Mouse (Mus musculus): ENCODE measurements at regions not wholly inside any gene's neighbourhood (a gene's known extent, or its start where the extent isn't known, plus 50 kb on each side); places are given as distances from the start of the nearest gene placed in this dataset.
A peak's percentile ranks its signal among the peaks of the same experiment; 100 is the strongest.

- DNase-seq (ENCODE audit: low read depth, low spot score): no peak
- Histone ChIP-seq H3K27me3 (ENCODE audit: control insufficient read depth, insufficient read depth, low read length, poor library complexity, severe bottlenecking) (no peaks in the 10 kb centered on the region), H3K36me3 (ENCODE audit: control insufficient read depth, insufficient read depth, low read length, poor library complexity, severe bottlenecking) (no peaks in the 10 kb centered on the region)
These were observed 399.6 kb upstream of the Jarid2 start for GRCm38 (mm10) chr13:44329701-44330100.

- DNase-seq (ENCODE audit: low read depth, low spot score): no peak
- no peaks in the 10 kb centered on the region for H3K27me3 ChIP-seq (ENCODE audit: control insufficient read depth, insufficient read depth, low read length, poor library complexity, severe bottlenecking)
- H3K36me3 ChIP-seq (ENCODE audit: control insufficient read depth, insufficient read depth, low read length, poor library complexity, severe bottlenecking): no peaks in the 10 kb centered on the region
These were observed 396.5 kb upstream of the Jarid2 start for GRCm38 (mm10) chr13:44332716-44333240.

- no peaks in the 10 kb centered on the region for H3K36me3 ChIP-seq (ENCODE audit: control insufficient read depth, insufficient read depth, low read length, poor library complexity, severe bottlenecking)
- DNase-seq (ENCODE audit: low read depth, low spot score): no peak
- H3K27me3 ChIP-seq (ENCODE audit: control insufficient read depth, insufficient read depth, low read length, poor library complexity, severe bottlenecking): no peaks in the 10 kb centered on the region
These were observed 390.1 kb upstream of the Jarid2 start for GRCm38 (mm10) chr13:44339061-44339741.

- no peaks in the 10 kb centered on the region for H3K36me3 ChIP-seq (ENCODE audit: control insufficient read depth, insufficient read depth, low read length, poor library complexity, severe bottlenecking)
- H3K27me3 ChIP-seq (ENCODE audit: control insufficient read depth, insufficient read depth, low read length, poor library complexity, severe bottlenecking): no peaks in the 10 kb centered on the region
- DNase-seq (ENCODE audit: low read depth, low spot score): no peak
These were observed 384.2 kb upstream of the Jarid2 start for GRCm38 (mm10) chr13:44345094-44345493.

- Histone ChIP-seq H3K27me3 (ENCODE audit: control insufficient read depth, insufficient read depth, low read length, poor library complexity, severe bottlenecking) (no peaks in the 10 kb centered on the region), H3K36me3 (ENCODE audit: control insufficient read depth, insufficient read depth, low read length, poor library complexity, severe bottlenecking) (no peaks in the 10 kb centered on the region)
- no peak for DNase-seq (ENCODE audit: low read depth, low spot score)
These were observed 382.6 kb upstream of the Jarid2 start for GRCm38 (mm10) chr13:44346636-44347035.

- H3K36me3 ChIP-seq (ENCODE audit: control insufficient read depth, insufficient read depth, low read length, poor library complexity, severe bottlenecking): no peaks in the 10 kb centered on the region
- DNase-seq (ENCODE audit: low read depth, low spot score): no peak
- no peaks in the 10 kb centered on the region for H3K27me3 ChIP-seq (ENCODE audit: control insufficient read depth, insufficient read depth, low read length, poor library complexity, severe bottlenecking)
These were observed 381.6 kb upstream of the Jarid2 start for GRCm38 (mm10) chr13:44347662-44348061.

GRCm38 (mm10) chr13:44353899-44354298 is 375.4 kb upstream of the Jarid2 start:
- DNase-seq (ENCODE audit: low read depth, low spot score): peak; percentile 25

GRCm38 (mm10) chr13:44355771-44356221 is 373.5 kb upstream of the Jarid2 start:
- Histone ChIP-seq H3K36me3 (ENCODE audit: control insufficient read depth, insufficient read depth, low read length, poor library complexity, severe bottlenecking) (no peaks in the 10 kb centered on the region), H3K27me3 (ENCODE audit: control insufficient read depth, insufficient read depth, low read length, poor library complexity, severe bottlenecking) (no peaks in the 10 kb centered on the region)
- no peak for DNase-seq (ENCODE audit: low read depth, low spot score)

More at GRCm38 (mm10) chr13:44353899-44354298, 375.4 kb upstream of the Jarid2 start:
- H3K27me3 ChIP-seq (ENCODE audit: control insufficient read depth, insufficient read depth, low read length, poor library complexity, severe bottlenecking): no peaks in the 10 kb centered on the region
- no peaks in the 10 kb centered on the region for H3K36me3 ChIP-seq (ENCODE audit: control insufficient read depth, insufficient read depth, low read length, poor library complexity, severe bottlenecking)

- H3K36me3 ChIP-seq (ENCODE audit: control insufficient read depth, insufficient read depth, low read length, poor library complexity, severe bottlenecking): no peaks in the 10 kb centered on the region
- no peak for DNase-seq (ENCODE audit: low read depth, low spot score)
- H3K27me3 ChIP-seq (ENCODE audit: control insufficient read depth, insufficient read depth, low read length, poor library complexity, severe bottlenecking): no peaks in the 10 kb centered on the region
These were observed 372.3 kb upstream of the Jarid2 start for GRCm38 (mm10) chr13:44356981-44357380.

GRCm38 (mm10) chr13:44359344-44359743 is 369.9 kb upstream of the Jarid2 start:
- no peak for DNase-seq (ENCODE audit: low read depth, low spot score)
- H3K36me3 ChIP-seq (ENCODE audit: control insufficient read depth, insufficient read depth, low read length, poor library complexity, severe bottlenecking): no peaks in the 10 kb centered on the region
- H3K27me3 ChIP-seq (ENCODE audit: control insufficient read depth, insufficient read depth, low read length, poor library complexity, severe bottlenecking): no peaks in the 10 kb centered on the region

GRCm38 (mm10) chr13:44360016-44360415 is 369.3 kb upstream of the Jarid2 start:
- DNase-seq (ENCODE audit: low read depth, low spot score): no peak
- Histone ChIP-seq H3K36me3 (ENCODE audit: control insufficient read depth, insufficient read depth, low read length, poor library complexity, severe bottlenecking) (no peaks in the 10 kb centered on the region), H3K27me3 (ENCODE audit: control insufficient read depth, insufficient read depth, low read length, poor library complexity, severe bottlenecking) (no peaks in the 10 kb centered on the region)

GRCm38 (mm10) chr13:44360725-44361290 is 368.5 kb upstream of the Jarid2 start:
- Histone ChIP-seq H3K36me3 (ENCODE audit: control insufficient read depth, insufficient read depth, low read length, poor library complexity, severe bottlenecking) (no peaks in the 10 kb centered on the region), H3K27me3 (ENCODE audit: control insufficient read depth, insufficient read depth, low read length, poor library complexity, severe bottlenecking) (no peaks in the 10 kb centered on the region)
- DNase-seq (ENCODE audit: low read depth, low spot score): no peak

GRCm38 (mm10) chr13:44362293-44363005 is 366.8 kb upstream of the Jarid2 start:
- DNase-seq (ENCODE audit: low read depth, low spot score): no peak
- no peaks in the 10 kb centered on the region for H3K36me3 ChIP-seq (ENCODE audit: control insufficient read depth, insufficient read depth, low read length, poor library complexity, severe bottlenecking)
- H3K27me3 ChIP-seq (ENCODE audit: control insufficient read depth, insufficient read depth, low read length, poor library complexity, severe bottlenecking): no peaks in the 10 kb centered on the region

GRCm38 (mm10) chr13:44363016-44363415 is 366.3 kb upstream of the Jarid2 start:
- DNase-seq (ENCODE audit: low read depth, low spot score): no peak
- H3K36me3 ChIP-seq (ENCODE audit: control insufficient read depth, insufficient read depth, low read length, poor library complexity, severe bottlenecking): no peaks in the 10 kb centered on the region
- no peaks in the 10 kb centered on the region for H3K27me3 ChIP-seq (ENCODE audit: control insufficient read depth, insufficient read depth, low read length, poor library complexity, severe bottlenecking)

- H3K27me3 ChIP-seq (ENCODE audit: control insufficient read depth, insufficient read depth, low read length, poor library complexity, severe bottlenecking): no peaks in the 10 kb centered on the region
These were observed 360.0 kb upstream of the Jarid2 start for GRCm38 (mm10) chr13:44369301-44369700.

More at GRCm38 (mm10) chr13:44369301-44369700, 360.0 kb upstream of the Jarid2 start:
- DNase-seq (ENCODE audit: low read depth, low spot score): no peak
- no peaks in the 10 kb centered on the region for H3K36me3 ChIP-seq (ENCODE audit: control insufficient read depth, insufficient read depth, low read length, poor library complexity, severe bottlenecking)

Data from splenic B cell, adult 2 months (primary cell).